Mouse (Mus musculus) MEL (cell line): Measurements from ENCODE around the gene Fat2.

Experiments
- CTCF ChIP-seq, 3 experiments: IDR thresholded peaks in 2 of 3; conservative IDR thresholded peaks in 1 of 3; 2 replicates each; pipeline ENCODE4 v1.5.1; 2011 to 2012; ENCODE audit warnings: low read length in 3 of 3, low read depth in 2 of 3, mild to moderate bottlenecking in 2 of 3, improper control_type of control experiment in 1 of 3, inconsistent platforms in 1 of 3, mixed read lengths in 1 of 3, moderate library complexity in 1 of 3; ENCODE audit not compliant: control insufficient read depth in 1 of 3, insufficient read depth in 1 of 3, poor library complexity in 1 of 3, severe bottlenecking in 1 of 3
- E2F4 ChIP-seq: IDR thresholded peaks from 2 replicates; pipeline ENCODE4 v1.6.1; 2011; ENCODE audit warnings: low read depth, low read length, improper control_type of control experiment, borderline replicate concordance
- EP300 ChIP-seq, 2 experiments: IDR thresholded peaks; 2 replicates each; pipeline ENCODE4 v1.6.1; 2011; ENCODE audit warnings: improper control_type of control experiment in 2 of 2, low read length in 2 of 2, low read depth in 1 of 2, mild to moderate bottlenecking in 1 of 2
- GATA1 ChIP-seq: IDR thresholded peaks from 2 replicates; pipeline ENCODE4 v1.6.1; 2011; ENCODE audit warnings: low read depth, low read length, improper control_type of control experiment
- JUND ChIP-seq: IDR thresholded peaks from 2 replicates; pipeline ENCODE4 v1.6.1; 2011; ENCODE audit warnings: low read depth, mild to moderate bottlenecking, improper control_type of control experiment, low read length
- MEF2A ChIP-seq: IDR thresholded peaks from 2 replicates; pipeline ENCODE4 v1.6.1; 2014; ENCODE audit warnings: low read depth, mild to moderate bottlenecking, inconsistent platforms, low read length, improper control_type of control experiment; ENCODE audit not compliant: poor library complexity, insufficient replicate concordance, severe bottlenecking; ENCODE audit errors: extremely low read depth
- MYC ChIP-seq: IDR thresholded peaks from 2 replicates; pipeline ENCODE4 v1.6.1; 2011; ENCODE audit warnings: low read depth, mild to moderate bottlenecking, low read length, improper control_type of control experiment, moderate library complexity
- NRF1 ChIP-seq: IDR thresholded peaks from 2 replicates; pipeline ENCODE4 v1.6.1; 2014; ENCODE audit warnings: low read depth, mild to moderate bottlenecking, inconsistent platforms, low read length, improper control_type of control experiment, moderate library complexity; ENCODE audit not compliant: poor library complexity, insufficient read depth, severe bottlenecking
- POLR2A ChIP-seq, 2 experiments: IDR thresholded peaks; 2 replicates each; pipeline ENCODE4 v1.6.1; 2011 to 2012; ENCODE audit warnings: low read length in 2 of 2, mild to moderate bottlenecking in 2 of 2, control low read depth in 1 of 2, improper control_type of control experiment in 1 of 2, low read depth in 1 of 2, moderate library complexity in 1 of 2; ENCODE audit not compliant: control insufficient read depth in 1 of 2, insufficient read depth in 1 of 2, poor library complexity in 1 of 2
- POLR2AphosphoS5 ChIP-seq: IDR thresholded peaks from 2 replicates; pipeline ENCODE4 v1.6.1; 2012; ENCODE audit warnings: low read depth, borderline replicate concordance, mild to moderate bottlenecking, inconsistent platforms, low read length, moderate library complexity, mixed read lengths
- TCF12 ChIP-seq: IDR thresholded peaks from 2 replicates; pipeline ENCODE4 v1.6.1; 2014; ENCODE audit warnings: low read depth, mild to moderate bottlenecking, inconsistent platforms, low read length, improper control_type of control experiment, moderate library complexity
- USF1 ChIP-seq: IDR thresholded peaks from 2 replicates; pipeline ENCODE4 v1.6.1; 2014; ENCODE audit warnings: low read depth, mild to moderate bottlenecking, inconsistent platforms, low read length, improper control_type of control experiment, moderate library complexity
- ZNF384 ChIP-seq: IDR thresholded peaks from 2 replicates; pipeline ENCODE4 v1.6.1; 2012; ENCODE audit warnings: low read depth, mild to moderate bottlenecking, inconsistent platforms, low read length, improper control_type of control experiment

DNA sequence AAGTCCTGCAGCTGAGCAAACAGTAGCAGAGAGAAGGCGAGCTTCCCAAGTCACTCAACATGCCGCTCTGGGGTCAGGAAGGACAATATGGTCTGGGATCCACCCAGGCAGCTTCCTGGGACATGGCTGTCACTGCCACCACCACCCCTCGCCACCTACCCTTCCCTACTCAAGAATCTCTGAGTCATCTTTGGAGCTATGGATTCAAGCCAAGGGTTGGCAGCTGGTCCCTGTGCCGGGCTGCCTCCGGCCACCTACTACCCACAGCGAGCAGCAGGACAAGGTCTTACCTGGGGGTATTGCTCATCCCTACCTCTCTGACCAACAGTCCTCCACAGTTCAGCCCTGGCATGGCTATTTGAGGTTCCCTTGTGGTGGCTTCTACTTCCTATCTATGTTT, 61.6 kb downstream of the Fat2 start:
- no peak for TF ChIP-seq CTCF (IDR thresholded peaks at IDR 0.05 in 2 of 3, conservative IDR thresholded peaks at IDR 0.05 in 1 of 3; ENCODE audit: control insufficient read depth in 1 of 3, insufficient read depth in 1 of 3, low read depth in 2 of 3, low read length in 3 of 3, poor library complexity in 1 of 3, severe bottlenecking in 1 of 3)
- no peak for TF ChIP-seq EP300 (IDR thresholded peaks at IDR 0.05; ENCODE audit: low read depth in 1 of 2, low read length in 2 of 2)
- no peak for TF ChIP-seq MEF2A
- no peak for TF ChIP-seq POLR2A (IDR thresholded peaks at IDR 0.05; ENCODE audit: control insufficient read depth in 1 of 2, insufficient read depth in 1 of 2, low read depth in 1 of 2, low read length in 2 of 2, poor library complexity in 1 of 2)
- TF ChIP-seq NRF1, result no peak
- no peak for TF ChIP-seq POLR2AphosphoS5
- no peak for TF ChIP-seq USF1
- no peak for TF ChIP-seq JUND
- TF ChIP-seq ZNF384, result no peak
- no peak for TF ChIP-seq GATA1
- TF ChIP-seq MYC, result no peak
- no peak for TF ChIP-seq TCF12
- TF ChIP-seq E2F4, result no peak
